Mouse (Mus musculus): ENCODE results near the gene Lrrc56.
"Not testable (repeated sequence)": the region's sequence is repeated elsewhere in the genome, so short reads cannot be mapped to it uniquely, and the experiment has no call there.

The Lrrc56 gene

DNA sequence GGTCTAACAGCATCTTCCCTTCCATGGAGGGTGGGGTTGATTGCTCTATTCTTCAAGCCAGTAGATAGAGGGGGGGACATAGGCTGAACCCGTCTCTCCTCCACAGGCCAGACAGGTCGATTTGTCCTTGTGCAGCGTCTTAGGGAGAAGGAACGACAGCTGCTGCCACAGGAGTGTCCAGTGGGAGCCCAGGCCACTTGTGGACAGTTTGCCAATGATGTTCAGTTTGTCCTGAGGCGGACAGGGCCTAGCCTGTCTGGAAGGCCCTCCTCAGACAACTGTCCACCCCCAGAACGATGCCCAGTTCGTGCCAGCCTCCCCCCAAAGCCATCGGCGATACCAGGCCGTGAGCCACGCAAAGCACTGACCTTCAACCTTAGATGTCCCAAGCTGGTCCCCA, 22.9 kb downstream of the Lrrc56 start:
- DNase-seq (ENCODE audit: low spot score) = no peak

- no peak for DNase-seq (ENCODE audit: low spot score)
Measured at GRCm38 (mm10) chr7:141217343-141218013, 23.5 kb downstream of the Lrrc56 start.

DNA sequence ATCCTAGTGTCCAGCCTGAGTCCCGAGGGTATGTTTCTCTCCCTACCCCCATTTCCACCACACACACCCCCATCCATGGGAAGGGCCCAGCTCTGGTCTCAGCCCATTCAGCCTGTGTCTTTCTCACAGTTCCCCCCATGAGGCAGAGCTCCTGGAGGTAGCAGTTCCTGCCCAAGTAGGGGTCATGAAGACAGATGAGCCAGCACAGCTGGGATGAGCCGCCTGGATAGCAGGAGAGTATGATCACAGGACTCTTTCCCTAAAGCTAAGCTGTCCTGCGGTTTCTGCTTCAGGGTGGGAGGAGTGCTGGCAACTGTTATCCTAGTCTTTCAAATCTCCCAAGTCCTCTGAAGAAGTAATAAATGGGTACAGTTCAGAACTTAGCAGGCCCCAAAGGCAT, 24.2 kb downstream of the Lrrc56 start:
- DNase-seq (ENCODE audit: low spot score) = no peak

DNA sequence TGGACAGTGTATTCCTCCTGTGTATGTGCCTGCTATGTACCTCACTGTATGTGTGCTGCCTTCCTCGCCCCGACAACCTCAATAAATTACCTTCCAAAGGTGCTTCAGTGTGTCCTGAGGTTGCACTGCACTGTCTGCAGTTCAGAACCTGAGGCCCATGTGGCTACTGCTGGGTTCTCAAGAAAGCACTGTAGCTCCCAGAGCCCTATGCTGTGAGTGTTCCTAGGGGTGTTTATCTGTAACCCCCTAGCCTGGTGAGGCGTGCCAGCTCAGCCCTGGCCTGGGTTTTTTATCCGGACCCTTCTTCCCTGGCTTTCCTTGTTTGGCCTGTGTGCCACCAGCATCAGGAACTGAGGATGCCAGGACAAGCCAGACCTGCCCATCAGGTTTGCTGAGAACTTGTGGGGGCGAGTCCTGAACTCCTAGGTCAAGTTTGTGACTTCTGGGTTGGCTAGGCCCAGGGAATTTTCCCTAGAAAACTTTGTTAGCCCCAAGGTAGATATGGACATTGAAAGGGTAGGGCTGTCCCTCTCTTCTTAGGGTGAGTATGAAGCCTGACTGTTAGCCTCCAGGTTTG, 24.7 kb downstream of the Lrrc56 start:
- no peak for DNase-seq (ENCODE audit: low spot score)

DNA sequence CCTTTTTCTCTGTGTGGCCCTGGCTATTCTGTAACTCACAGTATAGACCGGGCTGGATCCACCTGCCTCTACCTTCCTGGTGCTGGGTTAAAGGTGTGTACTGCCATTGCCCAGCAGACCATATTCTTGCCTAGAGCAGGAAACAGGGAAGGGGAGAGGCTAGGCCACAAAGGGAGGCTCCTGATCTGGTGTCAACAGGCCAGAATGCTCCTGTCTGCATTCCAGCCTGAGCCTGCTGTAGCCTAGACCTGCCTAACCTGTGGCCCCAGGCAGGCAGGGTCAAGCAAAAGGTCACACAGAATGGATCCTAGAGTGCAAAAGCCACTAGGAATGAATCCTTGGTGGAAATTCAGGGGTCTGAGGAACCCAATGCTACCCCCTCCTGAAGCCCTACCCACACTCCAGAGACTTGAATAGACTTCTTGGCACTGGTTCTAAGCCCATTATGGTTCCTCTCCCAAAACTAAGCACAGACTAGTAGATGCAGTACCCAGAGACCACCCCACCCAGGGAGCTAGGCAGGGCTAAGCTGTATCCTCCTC, 25.7 kb downstream of the Lrrc56 start:
- no peak for DNase-seq (ENCODE audit: low spot score)

GRCm38 (mm10) chr7:141220377-141220776, 26.4 kb downstream of the Lrrc56 start:
- DNase-seq (ENCODE audit: low spot score) = no peak

- DNase-seq (ENCODE audit: low spot score) = peak; percentile 99
Measured at GRCm38 (mm10) chr7:141221249-141222125, 27.5 kb downstream of the Lrrc56 start.

GRCm38 (mm10) chr7:141222126-141222467, 28.1 kb downstream of the Lrrc56 start:
- DNase-seq (ENCODE audit: low spot score) = no peak

DNA sequence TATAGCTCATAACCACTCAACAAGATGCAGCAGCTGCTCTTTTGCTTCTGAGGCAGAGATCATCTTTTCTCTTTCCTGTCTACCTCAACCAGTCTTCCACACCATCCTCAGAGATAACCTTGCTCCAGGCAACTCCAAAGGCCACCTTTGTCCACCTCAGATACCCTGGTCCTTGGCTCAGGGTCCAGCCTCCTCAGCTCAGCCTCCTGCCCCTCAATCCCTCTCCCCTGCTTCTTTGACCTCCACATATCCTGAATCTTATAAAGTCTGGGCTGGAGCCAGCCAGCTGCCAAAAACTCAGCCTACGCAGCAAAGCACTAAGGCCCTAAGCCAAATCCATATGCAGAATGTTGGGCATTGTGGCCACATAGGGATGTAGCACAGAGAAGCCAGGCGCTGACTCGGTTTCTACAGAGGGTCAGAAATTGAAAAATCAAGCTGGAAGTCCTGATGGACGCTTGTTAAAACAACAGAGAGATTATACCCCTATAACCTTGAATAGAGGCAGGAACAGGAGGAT, 28.8 kb downstream of the Lrrc56 start:
- DNase-seq (ENCODE audit: low spot score) = no peak

- DNase-seq (ENCODE audit: low spot score) = no peak
Measured at GRCm38 (mm10) chr7:141226535-141226934, 32.6 kb downstream of the Lrrc56 start.

DNA sequence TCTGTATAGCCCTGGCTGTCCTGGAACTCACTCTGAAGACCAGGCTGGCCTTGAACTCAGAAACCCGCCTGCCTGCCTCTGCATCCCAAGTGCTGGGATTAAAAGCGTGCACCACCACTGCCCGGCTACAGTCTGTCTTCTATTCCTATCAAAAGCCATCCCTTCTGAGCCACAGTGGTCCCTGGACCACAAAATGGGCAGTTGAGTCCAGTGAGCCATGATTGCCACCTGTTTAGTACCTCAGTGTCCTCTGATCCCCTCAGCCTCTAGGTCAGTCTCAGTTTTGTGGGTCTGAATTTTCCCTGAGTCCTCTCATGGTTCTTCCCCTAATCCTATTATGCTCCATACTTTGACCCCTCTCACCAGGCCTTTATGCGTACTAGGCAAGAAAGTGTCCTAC, 33.8 kb downstream of the Lrrc56 start:
- DNase-seq (ENCODE audit: low spot score) = no peak

DNA sequence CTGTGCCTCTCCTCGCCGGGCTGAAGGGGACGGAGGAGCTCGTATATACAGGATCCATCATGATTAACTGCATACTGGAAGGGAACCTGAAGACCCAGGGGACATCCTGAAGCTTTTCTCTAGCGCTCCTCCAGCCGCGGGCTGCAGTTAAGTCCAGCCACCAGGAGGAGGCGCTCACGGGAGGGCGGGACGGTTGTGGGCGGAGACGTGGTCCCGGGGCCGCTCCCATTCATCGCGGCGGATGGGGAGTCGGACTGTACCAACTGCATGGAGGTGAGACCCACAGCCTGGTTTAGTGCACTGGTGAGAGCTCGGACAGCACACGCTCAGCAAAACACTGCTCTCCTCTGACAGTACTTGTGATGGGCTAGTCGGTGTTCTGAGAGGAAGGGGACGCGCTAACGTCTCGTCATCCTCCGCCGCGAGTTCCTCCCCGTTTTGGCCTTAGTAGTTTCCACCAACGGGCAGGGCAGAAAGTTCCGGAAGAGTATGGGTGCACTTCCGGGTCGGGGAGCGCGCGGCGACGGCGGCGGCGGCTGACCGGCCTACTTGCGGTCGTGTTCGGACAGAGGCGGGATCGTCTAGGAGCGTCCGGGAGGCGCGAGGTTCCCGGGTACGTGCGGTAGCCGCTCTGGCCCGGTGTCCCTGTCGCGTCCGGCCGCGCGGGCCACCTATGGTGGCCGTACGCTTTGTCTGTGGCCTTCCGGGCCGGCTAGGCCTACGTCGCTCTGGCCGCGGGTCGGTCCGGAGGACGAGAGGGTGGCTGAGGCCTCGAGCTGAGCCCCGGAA, 34.5 kb downstream of the Lrrc56 start, which contains the start of gene Phrf1:
Gene Phrf1, plus strand, starts transcription at position 506 of the 789 bp plus-strand sequence.
- peak; percentile 92 for DNase-seq (ENCODE audit: low spot score)

- no peak for DNase-seq (ENCODE audit: low spot score)
Measured at GRCm38 (mm10) chr7:141229702-141230101, 35.7 kb downstream of the Lrrc56 start.

- DNase-seq (ENCODE audit: low spot score) = no peak
Measured at GRCm38 (mm10) chr7:141230570-141230969, 36.6 kb downstream of the Lrrc56 start.

DNA sequence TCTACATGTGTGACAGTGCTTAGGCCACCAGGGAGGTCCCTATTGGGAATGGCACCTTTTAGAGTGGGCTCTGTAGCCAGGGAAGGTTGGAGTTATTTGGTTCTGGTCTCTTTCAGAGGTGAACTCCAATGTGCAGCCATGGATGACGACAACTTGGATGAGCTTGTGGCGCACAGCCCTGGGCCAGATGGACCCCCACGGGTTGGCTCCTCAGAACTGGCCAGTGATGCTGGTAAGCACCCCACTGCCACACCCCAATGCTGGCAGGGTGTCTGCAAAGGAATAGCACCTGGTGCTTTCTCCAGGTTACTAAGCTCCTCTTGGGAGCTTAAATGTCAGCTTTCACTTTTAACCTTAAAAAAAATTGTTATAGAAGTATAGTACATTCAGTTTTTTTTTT, 37.2 kb downstream of the Lrrc56 start:
- DNase-seq (ENCODE audit: low spot score) = no peak

DNA sequence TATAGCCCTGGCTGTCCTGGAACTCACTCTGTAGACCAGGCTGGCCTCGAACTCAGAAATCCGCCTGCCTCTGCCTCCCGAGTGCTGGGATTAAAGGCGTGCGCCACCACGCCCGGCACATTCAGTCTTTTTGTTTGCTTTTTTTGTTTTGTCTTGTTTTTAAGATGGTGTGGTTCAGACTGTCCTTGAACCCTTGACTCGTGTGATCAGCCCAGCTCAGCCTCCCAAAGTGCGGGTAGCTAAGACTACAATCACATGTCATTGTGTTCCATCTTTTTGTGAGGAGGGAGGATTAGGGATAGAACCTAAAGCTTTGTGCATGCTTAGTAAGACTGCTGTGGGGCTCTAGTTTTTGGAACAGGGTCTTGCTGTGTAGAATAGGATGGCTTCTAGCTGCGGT, 37.6 kb downstream of the Lrrc56 start:
- no peak for DNase-seq (ENCODE audit: low spot score)

GRCm38 (mm10) chr7:141250486-141250885, 56.5 kb downstream of the Lrrc56 start:
- not testable (repeated sequence) for DNase-seq (ENCODE audit: low spot score)

DNA sequence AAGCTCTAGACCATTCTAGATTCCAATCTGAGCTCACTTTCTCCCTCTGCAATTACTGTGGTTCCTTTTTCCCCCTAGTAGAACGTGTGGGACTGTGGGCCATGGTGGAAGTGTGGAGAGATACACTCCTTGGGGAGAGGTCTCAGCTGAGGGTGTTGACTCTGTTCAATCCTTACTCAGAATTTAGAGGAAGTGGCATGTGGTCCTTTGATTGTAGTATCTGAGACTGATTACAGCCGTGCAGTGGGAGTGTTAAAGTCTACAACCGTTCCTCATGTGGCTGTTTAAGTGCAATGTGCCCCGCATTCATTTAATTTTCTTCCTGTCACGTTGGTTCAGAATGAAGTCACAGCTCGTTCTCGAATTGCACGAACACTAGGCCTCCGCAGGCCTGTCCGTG, 62.2 kb downstream of the Lrrc56 start:
- no peak for DNase-seq (ENCODE audit: low spot score)

All from embryo, embryonic 10.5 days (tissue).